Mouse (Mus musculus) frontal cortex, postnatal 14 days (tissue): ENCODE results near the gene Mettl24.
"Not testable (repeated sequence)": the region's sequence is repeated elsewhere in the genome, so short reads cannot be mapped to it uniquely, and the experiment has no call there.

Source experiments
- DNase-seq, 2 experiments: peaks; one replicate each; pipeline ENCODE4 v3.0.0; 2022; ENCODE audit warnings: low spot score in 2 of 2

Gene Mettl24

GRCm38 (mm10) chr10:40806221-40806620 is 123.1 kb downstream of the Mettl24 start:
- no peak for DNase-seq

DNA sequence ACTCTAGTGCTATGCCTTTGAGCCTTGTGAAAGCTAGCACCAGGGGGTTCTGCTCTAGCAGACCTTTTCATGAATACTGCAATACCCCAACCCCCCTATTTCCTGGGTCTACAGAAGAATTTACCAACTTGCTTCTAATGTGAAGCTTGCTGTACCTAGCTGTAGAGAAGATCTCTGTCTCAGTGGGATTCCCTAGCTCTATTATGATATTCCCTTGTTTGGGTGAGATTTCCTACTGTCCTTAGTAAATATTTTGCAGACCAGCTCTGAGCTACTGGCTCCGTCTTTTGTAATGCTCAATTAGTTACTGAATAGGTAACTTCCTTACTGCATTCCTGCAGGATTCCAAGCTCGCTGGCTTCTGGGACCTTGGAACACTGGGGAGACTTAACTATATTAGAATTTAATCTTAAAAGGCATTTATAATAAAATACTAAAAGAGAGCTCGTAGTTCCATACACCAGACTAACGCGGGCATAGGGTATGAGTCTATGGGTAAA is 126.4 kb downstream of the Mettl24 start:
- not testable (repeated sequence) for DNase-seq

DNA sequence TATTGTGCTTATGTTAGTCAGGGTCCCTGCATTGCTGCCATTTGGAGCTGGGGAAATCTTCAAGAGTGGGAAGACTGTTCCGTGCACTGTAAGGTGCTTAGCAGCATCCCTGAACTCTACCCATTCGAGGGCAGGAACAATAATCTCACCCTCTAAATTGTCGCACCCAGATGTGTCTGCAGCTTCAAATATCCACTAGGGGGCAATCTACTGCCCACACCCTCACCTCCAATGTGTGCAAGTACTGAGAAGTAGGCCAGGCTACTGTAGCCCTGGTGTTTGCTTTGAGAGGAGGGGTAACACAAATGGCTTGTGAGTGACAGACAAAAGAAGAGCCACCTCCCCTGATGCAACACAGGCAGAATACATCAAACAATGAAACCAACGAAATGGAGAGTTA is 130.5 kb downstream of the Mettl24 start:
- DNase-seq: no peak

GRCm38 (mm10) chr10:40816471-40816870 is 133.4 kb downstream of the Mettl24 start:
- DNase-seq: no peak

DNA sequence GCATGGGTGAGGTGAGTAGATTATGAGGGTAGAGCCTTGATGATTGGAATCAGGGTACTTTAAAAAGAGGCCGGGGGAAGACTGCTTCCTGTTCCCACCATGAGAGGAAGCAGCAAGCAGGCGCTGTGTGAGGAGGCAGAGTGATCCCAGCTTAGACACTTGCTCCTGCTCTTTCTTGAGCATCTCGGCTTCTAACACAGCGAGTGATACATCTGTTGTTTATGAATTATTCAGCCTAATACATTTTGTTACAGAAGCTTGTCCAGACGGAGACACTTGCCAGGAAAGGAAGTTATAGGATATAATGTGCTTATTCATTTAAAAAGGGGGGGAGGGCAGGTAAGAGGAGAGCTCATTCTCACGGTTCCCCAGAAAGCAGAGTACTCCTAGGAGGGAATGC is 142.9 kb downstream of the Mettl24 start:
- DNase-seq: no peak

GRCm38 (mm10) chr10:40827706-40828105 is 144.6 kb downstream of the Mettl24 start:
- no peak for DNase-seq

DNA sequence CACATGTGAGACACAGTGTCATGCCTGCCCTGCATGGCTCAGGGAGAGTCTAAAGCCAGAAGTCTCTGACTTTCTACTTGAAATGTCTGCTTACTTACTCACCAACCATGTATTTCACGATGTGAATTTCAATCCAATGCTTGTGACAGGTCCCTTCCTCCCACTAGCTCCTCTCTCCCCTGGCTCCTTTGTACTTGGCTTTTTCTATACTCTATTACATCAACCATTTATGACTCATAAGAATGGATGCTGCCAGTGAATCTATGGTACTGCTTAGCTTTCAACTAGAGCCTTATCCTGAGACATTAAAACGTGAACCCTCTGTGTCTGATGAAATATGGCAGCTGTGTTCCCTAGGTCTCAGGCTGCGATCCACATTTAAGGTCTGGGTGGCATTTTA is 147.2 kb downstream of the Mettl24 start:
- DNase-seq: no peak

- no peak for DNase-seq
These were observed 148.2 kb downstream of the Mettl24 start for GRCm38 (mm10) chr10:40831267-40831666.

- DNase-seq: no peak
These were observed 157.0 kb downstream of the Mettl24 start for GRCm38 (mm10) chr10:40840086-40840485.

DNA sequence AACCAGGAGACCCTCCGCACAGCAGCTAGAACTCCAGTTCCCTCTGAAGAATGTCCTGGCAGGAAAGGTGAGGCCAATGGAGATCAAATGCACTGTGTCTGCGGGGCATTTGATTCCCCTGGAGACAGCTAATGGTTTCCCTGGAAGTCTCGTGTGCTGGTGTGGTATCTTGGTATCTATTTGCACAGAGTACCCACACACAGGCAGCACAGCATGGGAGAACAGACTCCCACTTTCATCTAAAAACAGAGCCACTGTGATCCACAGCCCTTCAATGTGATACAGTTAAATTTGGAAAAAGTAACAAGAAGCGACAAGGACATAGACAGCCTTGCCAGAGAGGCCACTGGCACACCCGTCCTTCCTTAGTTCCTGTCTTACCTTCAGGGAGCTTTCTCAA is 160.8 kb downstream of the Mettl24 start:
- no peak for DNase-seq

DNA sequence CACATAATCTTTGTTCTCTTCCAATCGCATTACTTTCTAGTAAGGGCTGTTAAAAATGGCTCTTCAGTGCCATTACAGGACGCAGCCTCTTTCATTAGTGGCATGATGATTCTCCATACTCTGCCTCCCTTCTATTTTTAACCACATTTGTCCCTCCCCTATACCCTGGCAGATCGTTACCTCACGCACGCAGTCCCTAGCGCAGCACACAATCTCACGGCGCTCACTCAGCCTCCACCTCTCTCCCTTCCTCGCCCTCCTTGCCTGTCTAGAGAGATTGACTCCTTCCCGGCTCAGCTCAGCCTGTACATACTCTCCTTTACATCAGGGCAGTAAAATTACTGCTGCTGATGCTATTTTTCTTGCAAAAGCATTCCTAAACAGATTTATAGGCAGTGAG is 161.5 kb downstream of the Mettl24 start:
- no peak for DNase-seq

DNA sequence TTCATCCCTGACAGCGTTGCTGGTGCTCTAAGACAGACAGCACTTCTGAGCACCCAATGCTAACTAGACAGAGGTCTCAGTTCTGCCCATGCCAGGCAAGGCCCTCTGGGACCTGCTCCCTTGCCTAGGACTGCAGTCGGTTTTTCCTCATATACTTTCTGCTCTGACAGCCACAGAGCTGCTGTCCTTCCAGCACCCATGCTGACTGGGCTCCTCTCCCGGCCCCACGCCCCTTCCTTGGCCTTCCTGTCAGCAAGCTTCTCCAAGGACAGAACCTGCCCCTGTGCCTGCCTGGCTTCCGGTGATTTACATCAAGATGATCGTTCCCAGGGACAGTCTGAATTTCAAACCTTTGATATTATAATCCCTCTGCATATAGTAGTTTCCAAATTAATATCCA is 162.5 kb downstream of the Mettl24 start:
- no peak for DNase-seq

- no peak for DNase-seq
These were observed 164.2 kb downstream of the Mettl24 start for GRCm38 (mm10) chr10:40847176-40847874.

GRCm38 (mm10) chr10:40850644-40851043 is 167.6 kb downstream of the Mettl24 start:
- no peak for DNase-seq

DNA sequence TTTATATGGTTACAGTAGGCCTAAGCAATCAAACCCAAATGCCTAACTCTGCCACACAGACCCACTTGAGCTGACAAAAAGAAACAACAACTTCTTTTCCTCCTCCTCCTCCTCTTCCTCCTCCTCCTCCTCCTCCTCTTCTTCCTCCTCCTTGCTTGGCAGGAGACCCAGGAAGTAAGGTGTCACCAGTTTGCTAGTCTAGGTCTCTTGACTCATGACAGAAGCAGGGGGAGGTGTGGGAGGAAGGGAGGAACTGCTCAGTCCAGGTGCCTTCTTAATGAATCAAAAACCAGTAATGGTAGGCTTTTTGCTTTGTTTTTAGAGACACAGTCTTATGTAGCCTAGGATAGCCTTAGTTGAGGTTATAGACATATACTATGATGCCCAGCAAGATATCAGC is 168.1 kb downstream of the Mettl24 start:
- no peak for DNase-seq

GRCm38 (mm10) chr10:40855616-40856015 is 172.5 kb downstream of the Mettl24 start:
- no peak for DNase-seq

- no peak for DNase-seq
These were observed 173.6 kb downstream of the Mettl24 start for GRCm38 (mm10) chr10:40856703-40857102.

GRCm38 (mm10) chr10:40857599-40857998 is 174.5 kb downstream of the Mettl24 start:
- DNase-seq: no peak
